Mouse (Mus musculus) thymus, postnatal 10 days (tissue): ENCODE data around the gene Nckipsd.
A peak's percentile ranks its signal among the peaks of the same experiment; 100 is the strongest.

ENCODE experiments used
- DNase-seq, 2 experiments: peaks; one replicate each; pipeline ENCODE4 v3.0.0; 2021; ENCODE audit warnings: low spot score in 2 of 2

The Nckipsd gene

GRCm38 (mm10) chr9:108848419-108848818, 40.3 kb downstream of the Nckipsd start:
- no peak for DNase-seq

DNA sequence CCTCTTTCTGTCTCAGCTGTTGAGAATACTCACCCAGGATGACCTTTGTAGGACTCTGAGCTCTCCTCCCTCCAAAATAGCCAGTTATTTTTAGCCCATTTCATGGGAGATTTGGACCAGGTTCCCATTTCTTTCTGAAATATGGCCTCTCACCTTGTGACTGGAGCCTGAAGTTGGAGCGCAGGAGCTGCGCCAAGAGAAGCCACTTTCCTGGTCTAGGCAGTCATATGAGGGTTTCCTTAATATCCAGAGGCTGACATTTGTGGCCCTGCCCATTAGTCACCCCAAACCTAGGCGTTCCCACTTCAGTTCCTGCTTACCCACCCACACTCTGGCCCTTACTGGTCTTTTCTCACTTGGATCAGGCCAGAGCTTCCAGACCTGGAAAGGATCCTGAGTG, 44.8 kb downstream of the Nckipsd start, which contains the start of gene Slc26a6:
Slc26a6 (plus strand) TSS at position 308 of the 400 bp plus-strand sequence.
- DNase-seq: no peak

GRCm38 (mm10) chr9:108853635-108854240, 45.6 kb downstream of the Nckipsd start:
- peak; percentile 81 to 84 for DNase-seq

DNA sequence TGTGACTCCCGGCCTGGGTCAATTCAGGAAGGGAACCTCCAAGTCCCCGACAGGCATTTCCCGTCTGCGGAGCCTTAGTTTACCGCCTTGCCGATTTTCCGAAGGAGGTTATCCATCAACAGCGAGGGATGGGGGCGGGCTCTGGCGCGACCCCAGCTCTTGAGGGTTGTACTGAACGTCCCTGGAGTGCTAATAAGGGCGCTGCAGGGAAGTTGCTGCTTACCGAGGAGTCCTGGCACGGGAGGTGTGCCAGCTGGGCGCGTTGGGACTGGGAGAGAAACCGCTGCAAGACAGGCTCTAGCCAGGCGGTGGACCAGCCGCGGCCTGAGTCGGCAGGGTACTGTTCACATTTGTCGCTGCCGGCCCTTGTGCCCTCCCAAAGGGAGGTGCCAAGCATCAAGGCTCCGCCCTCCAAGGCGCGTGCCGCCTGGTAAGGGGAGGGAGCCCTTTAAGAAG, 46.1 kb downstream of the Nckipsd start:
- peak; percentile 76 for DNase-seq

DNA sequence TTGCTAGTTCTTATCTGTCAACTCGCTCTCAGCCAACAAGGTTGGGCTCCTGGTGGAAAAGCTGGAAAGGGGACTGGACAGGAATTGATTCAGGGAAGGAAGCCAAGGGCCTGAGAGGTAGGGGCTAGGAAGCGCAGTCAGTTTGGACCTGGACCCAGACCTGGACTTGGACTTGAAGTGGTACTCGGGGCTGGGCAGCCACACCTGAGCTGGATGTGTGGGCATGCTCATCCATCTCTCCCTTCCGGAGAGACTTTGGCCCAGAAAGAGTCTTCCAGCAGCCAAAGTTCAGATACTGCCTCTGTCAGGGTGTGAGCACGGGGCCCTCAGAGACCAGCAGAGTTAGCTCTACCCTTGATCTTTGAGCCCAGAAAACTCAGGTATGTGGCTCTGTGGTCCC, 47.2 kb downstream of the Nckipsd start:
- no peak for DNase-seq

GRCm38 (mm10) chr9:108858792-108859527, 50.8 kb downstream of the Nckipsd start:
- DNase-seq: no peak
